Mouse (Mus musculus) gastrocnemius, adult 18-20 months (tissue): Measurements from ENCODE around the gene Os9. TPM values are rescaled to one million over a fixed set of nuclear protein-coding genes. Genes with fewer than 3 reads are reported as not detected.
"Not testable (repeated sequence)": the region's sequence is repeated elsewhere in the genome, so short reads cannot be mapped to it uniquely, and the experiment has no call there.

Source experiments
- DNase-seq: peaks from one replicate; pipeline ENCODE4 v3.0.0; 2021; ENCODE audit warnings: low spot score
- total RNA-seq, 2 experiments: library from RNA; stranded (reverse); gene quantifications; 2 replicates each; pipeline ENCODE4 v1.2.3; 2021

The Os9 gene
- total RNA-seq, 2 experiments from 2014 or later, result 11.3 to 13.5 TPM

- DNase-seq, result no peak
These were observed 38.8 kb downstream of the Os9 start for GRCm38 (mm10) chr10:127081996-127082620.

DNA sequence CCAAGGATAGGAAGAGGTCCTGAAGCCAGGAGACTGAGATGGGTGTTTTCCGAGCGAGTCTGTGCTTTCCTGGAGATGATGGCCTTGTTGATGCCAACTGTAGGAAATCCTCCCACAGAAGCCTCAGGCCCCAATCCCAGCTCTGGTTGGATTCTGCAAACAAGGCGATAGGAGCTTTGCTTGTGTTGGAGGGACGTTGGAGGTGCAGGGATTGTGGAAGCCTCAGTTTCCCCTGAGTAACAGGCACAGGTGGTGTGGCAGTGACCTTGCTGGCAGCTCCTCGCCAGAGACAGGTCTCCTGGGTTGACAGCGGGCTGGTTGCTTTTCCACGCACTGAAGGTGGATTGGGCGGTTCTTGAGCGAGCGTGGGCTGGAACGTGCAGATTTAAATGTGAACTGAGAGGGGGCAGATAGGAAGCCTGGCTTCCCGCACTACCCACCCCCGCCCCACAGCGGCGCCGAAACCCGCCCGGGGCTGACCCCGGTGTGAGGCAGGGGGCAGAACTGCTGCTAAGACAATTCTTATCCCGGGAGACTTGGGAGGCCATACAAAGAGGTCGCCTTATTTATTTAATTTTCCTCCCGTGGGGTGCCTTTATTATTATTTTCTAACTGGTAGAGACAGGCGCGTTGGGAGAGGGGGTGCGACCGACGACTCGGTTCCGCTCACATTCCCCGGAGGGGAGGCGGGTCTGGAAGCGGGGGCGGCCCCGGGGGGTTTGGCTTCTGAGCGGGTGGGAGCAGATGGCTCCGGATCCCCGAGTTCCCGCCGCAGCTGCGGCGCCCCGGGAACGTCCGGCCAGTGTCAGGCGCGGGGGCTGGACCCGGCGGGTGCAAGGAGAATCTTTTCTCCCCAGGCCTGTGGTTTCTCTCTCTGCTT, 39.8 kb downstream of the Os9 start:
- DNase-seq, result no peak

GRCm38 (mm10) chr10:127079665-127080391, 41.1 kb downstream of the Os9 start:
- no peak for DNase-seq

- no peak for DNase-seq
These were observed 42.0 kb downstream of the Os9 start for GRCm38 (mm10) chr10:127078677-127079575.

DNA sequence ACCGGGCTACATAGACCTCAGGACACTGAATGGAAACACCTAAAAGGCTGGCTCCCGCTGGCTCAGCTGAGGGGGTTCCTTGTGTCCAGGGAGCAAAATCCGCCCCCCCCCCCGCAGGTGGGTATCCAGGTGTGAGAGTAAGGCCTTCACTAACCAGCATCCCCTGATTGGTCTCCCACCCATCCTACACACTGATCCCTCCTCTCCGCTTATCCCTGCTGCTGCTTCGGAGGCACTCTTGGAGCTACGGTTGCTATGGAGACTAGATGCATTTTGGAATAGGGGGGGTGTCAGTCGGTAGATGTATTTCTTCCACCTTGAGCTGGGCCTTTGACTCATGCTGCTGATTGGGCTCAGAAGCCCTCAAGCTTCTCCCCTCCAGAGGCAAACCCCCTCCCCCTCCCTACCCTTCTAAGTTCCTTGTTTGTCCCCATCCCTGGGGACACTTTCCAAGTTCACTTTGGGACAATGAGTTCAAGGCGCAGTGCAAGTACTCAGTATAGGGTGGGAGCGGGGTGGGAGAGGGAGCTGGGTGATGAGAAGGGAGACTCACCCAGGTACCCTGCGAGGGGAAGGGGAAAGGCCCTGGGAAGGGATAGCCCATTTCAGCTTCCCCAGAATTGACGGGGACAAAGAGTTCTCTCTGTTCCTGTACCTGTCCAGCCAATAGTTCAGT, 42.8 kb downstream of the Os9 start:
- no peak for DNase-seq

GRCm38 (mm10) chr10:127077515-127077914, 43.4 kb downstream of the Os9 start:
- no peak for DNase-seq

DNA sequence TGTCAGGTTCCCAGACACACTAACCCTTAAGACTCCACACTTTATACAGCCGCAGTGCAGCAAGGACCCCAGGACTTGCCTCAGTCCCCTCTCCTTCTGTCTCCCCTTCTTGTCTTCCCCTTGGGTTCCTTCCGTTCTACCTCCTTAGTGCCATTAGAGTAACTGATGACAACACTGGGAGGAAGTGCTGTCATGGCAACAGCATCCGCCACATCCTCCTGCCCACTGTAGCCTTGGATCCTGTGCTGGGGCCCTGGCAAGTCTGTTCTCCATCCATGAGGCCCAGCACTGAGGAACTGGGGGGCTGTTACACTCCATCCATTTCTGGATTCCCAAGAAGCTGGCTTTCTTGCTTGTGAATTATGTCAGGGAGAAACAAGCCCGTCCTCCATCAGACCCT, 44.8 kb downstream of the Os9 start:
- DNase-seq, result no peak

DNA sequence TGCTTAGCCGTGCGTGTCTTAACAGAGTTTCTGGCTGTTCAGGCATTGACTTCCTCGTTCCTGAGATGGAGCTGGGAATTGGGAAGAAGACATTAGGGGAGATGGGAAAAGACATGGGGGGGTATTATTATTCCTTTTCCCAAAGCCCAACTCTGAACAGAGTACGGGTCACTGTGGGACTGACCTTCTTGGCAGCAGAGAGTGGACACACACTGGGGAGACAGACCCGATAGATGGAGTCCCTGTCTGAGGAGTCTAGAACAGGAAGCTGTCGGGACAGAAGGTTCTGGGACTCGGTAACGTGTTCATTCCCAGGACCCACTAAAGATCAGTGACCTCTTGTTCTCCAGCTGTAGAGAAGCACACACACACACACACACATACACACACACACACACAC, 45.3 kb downstream of the Os9 start:
- no peak for DNase-seq

DNA sequence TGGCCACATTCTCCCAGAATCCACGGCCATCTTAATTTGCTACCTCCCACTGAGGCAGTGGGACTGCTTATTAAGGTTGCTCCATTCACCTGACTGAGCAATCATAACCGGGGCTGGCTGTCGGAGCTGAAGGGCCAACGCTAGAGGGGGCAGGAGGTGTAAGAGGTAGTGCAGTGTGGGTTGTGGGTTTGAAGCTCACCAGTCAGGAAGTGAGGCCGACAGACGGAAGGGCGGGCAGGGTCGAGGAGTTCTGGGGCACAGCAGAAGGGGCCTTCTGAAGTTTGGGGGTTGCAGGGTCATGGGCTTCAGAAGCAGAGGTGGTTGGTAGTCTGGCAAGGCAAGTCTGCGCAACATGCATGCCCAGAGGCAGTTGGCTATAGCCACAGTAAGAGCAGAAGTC, 45.9 kb downstream of the Os9 start, which contains the start of gene Agap2:
Gene Agap2 (plus strand): TSS at position 205 of the 400 bp plus-strand sequence.
- no peak for DNase-seq

- no peak for DNase-seq
These were observed 47.0 kb downstream of the Os9 start for GRCm38 (mm10) chr10:127073981-127074380.

DNA sequence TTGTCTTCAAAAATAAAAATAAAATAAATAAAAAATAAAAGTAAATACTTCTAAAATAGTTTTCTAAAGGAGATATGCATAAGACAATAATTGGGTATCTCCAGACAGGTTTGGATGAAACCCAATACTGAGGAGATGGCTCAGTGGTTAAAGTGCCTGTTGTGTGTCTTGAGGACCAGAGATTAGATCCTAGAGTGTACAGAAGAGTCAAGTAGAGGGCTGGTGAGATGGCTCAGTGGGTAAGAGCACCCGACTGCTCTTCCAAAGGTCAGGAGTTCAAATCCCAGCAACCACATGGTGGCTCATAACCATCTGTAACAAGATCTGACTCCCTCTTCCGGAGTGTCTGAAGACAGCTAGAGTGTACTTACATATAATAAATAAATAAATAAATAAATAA, 48.0 kb downstream of the Os9 start:
- DNase-seq, result not testable (repeated sequence)

GRCm38 (mm10) chr10:127072270-127072669, 48.7 kb downstream of the Os9 start:
- not testable (repeated sequence) for DNase-seq

GRCm38 (mm10) chr10:127071203-127071602, 49.7 kb downstream of the Os9 start:
- no peak for DNase-seq

DNA sequence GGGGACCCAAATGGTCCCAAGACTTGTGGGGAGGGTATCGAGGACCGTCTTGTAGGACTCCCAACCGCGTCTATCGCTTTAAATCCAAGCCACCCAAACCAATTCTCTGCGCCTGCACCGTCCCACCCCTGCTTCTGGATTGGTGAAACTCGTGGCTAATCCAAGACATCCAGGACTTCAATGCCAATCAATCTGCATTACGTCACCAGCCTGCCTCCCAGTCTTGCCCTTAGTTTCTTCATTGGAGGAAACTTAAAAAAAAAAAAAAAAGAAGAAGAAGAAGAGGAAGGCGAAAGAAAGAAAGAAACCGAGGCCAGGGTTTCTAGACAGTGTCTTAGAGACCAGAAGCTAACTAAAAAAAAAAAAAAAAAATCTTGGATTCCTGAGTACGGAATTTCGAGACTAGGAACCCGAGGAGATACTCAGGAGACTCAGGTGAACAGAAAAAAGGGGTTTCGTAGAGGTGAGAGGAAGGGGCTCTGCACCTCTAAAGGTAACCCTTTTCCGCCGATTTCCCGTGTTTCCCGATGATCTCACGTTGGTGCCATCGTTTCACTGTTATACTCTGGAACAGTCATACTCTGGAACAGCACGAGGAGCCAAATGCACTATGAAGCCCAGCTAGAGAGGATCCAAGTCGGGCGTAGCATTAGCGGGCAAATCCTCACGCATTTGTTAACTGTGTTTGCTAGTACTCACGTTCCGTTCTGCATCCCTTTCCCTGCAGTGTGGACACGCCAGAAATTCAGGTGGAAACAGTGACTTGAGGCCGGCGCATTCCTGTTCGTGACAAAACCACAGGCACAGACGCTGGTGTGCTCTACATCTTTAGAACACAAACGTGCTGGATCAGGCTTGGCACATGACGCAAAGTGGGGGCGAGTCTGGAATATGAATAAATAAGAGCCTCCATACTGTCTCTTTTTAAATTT, 50.5 kb downstream of the Os9 start, which contains the start of gene Tspan31:
Gene Tspan31 (minus strand): TSS at position 75 of the 932 bp plus-strand sequence.
- DNase-seq, result peak; percentile 94

GRCm38 (mm10) chr10:127069281-127070189, 51.4 kb downstream of the Os9 start:
- DNase-seq, result no peak

GRCm38 (mm10) chr10:127068360-127069038, 52.4 kb downstream of the Os9 start:
- no peak for DNase-seq

DNA sequence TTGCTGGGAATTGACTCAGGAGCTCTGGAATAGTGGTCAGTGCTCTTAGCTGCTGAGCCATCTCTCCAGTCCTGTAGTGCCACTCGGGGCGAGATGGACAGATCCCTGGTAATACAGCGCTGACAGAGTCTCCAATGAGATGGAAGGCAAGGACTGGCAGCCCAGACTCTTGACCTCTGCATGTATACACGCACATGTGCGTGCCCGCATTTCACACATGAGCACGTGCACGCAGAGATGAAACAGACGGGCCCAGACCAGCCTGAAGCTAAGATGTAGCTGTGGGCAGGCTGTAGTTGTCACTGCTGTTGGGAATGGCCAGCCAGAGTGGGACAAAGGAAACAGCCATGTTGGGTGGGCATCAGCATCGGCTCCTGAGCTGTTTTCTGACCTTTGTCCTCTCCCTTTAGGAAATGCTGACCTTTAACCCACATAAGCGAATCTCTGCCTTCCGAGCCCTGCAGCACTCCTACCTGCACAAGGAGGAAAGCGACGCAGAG, 54.4 kb downstream of the Os9 start:
- DNase-seq, result no peak
